Mouse (Mus musculus): Measurements from ENCODE around the gene Pla2g2c.

Pla2g2c gene

GRCm38 (mm10) chr4:138724354-138725126 is at the start of gene Pla2g2c:
Gene Pla2g2c (plus strand): TSS chr4:138724792.
- DNase-seq (ENCODE audit: low read depth, low spot score) = no peak

- DNase-seq (ENCODE audit: low read depth, low spot score) = no peak
These were observed 48.1 kb upstream of the Pla2g2c start for GRCm38 (mm10) chr4:138676480-138676879.

- peak; percentile 53 for DNase-seq (ENCODE audit: low read depth, low spot score)
These were observed 47.0 kb upstream of the Pla2g2c start for GRCm38 (mm10) chr4:138677579-138677978.

GRCm38 (mm10) chr4:138680124-138680523 is 44.5 kb upstream of the Pla2g2c start:
- no peak for DNase-seq (ENCODE audit: low read depth, low spot score)

GRCm38 (mm10) chr4:138682760-138683159 is 41.8 kb upstream of the Pla2g2c start:
- no peak for DNase-seq (ENCODE audit: low read depth, low spot score)

GRCm38 (mm10) chr4:138685813-138686212 is 38.8 kb upstream of the Pla2g2c start:
- no peak for DNase-seq (ENCODE audit: low read depth, low spot score)

GRCm38 (mm10) chr4:138689094-138689512 is 35.5 kb upstream of the Pla2g2c start:
- DNase-seq (ENCODE audit: low read depth, low spot score) = no peak

- DNase-seq (ENCODE audit: low read depth, low spot score) = no peak
These were observed 34.0 kb upstream of the Pla2g2c start for GRCm38 (mm10) chr4:138690561-138690960.

GRCm38 (mm10) chr4:138691443-138692181 is 33.0 kb upstream of the Pla2g2c start:
- no peak for DNase-seq (ENCODE audit: low read depth, low spot score)

GRCm38 (mm10) chr4:138693043-138693692 is 31.4 kb upstream of the Pla2g2c start:
- DNase-seq (ENCODE audit: low read depth, low spot score) = no peak

GRCm38 (mm10) chr4:138696720-138697119 is 27.9 kb upstream of the Pla2g2c start:
- DNase-seq (ENCODE audit: low read depth, low spot score) = no peak

GRCm38 (mm10) chr4:138697166-138697860 is 27.3 kb upstream of the Pla2g2c start:
- DNase-seq (ENCODE audit: low read depth, low spot score) = no peak

- DNase-seq (ENCODE audit: low read depth, low spot score) = no peak
These were observed 26.3 kb upstream of the Pla2g2c start for GRCm38 (mm10) chr4:138698296-138698695.

GRCm38 (mm10) chr4:138700184-138700982 is 24.2 kb upstream of the Pla2g2c start:
- peak; percentile 70 for DNase-seq (ENCODE audit: low read depth, low spot score)

GRCm38 (mm10) chr4:138701111-138701510 is 23.5 kb upstream of the Pla2g2c start:
- DNase-seq (ENCODE audit: low read depth, low spot score) = no peak

- DNase-seq (ENCODE audit: low read depth, low spot score) = no peak
These were observed 22.6 kb upstream of the Pla2g2c start for GRCm38 (mm10) chr4:138702031-138702430.

GRCm38 (mm10) chr4:138702528-138702927 is 22.1 kb upstream of the Pla2g2c start:
- no peak for DNase-seq (ENCODE audit: low read depth, low spot score)

- no peak for DNase-seq (ENCODE audit: low read depth, low spot score)
These were observed 21.0 kb upstream of the Pla2g2c start for GRCm38 (mm10) chr4:138703591-138703990.

GRCm38 (mm10) chr4:138704169-138704568 is 20.4 kb upstream of the Pla2g2c start:
- no peak for DNase-seq (ENCODE audit: low read depth, low spot score)

- no peak for DNase-seq (ENCODE audit: low read depth, low spot score)
These were observed 18.0 kb upstream of the Pla2g2c start for GRCm38 (mm10) chr4:138706620-138707019.

- DNase-seq (ENCODE audit: low read depth, low spot score) = peak; percentile 51
These were observed 16.0 kb upstream of the Pla2g2c start for GRCm38 (mm10) chr4:138708636-138709035.

Data from retina, postnatal 7 days (tissue).